Mouse (Mus musculus) forebrain, embryonic 16.5 days (tissue): ENCODE data around the gene Icam2. TPM values are rescaled to one million over a fixed set of nuclear protein-coding genes. Genes with fewer than 3 reads are reported as not detected.

Experiments
- polyA plus RNA-seq: library from polyadenylated mRNA; unstranded; fragments of >200 nt; fragmentation: Nextera tagmentation; extraction: Ambion mirVana; gene quantifications from 2 replicates; pipeline ENCODE4 v1.2.1, GENCODE M21; 2015

The Icam2 gene
- polyA plus RNA-seq, 1 experiment from 2014 or later = 12.6 TPM

Other genes starting within 250 kb of the Icam2 start
- 1.1 and 1.2 TPM in 2 replicates for gene Gm10840, start 227.2 kb downstream of the Icam2 start, polyA plus RNA-seq
- 205 and 209 TPM in 2 replicates for gene Limd2, start 227.2 kb downstream of the Icam2 start, polyA plus RNA-seq
- gene Strada, start 185.9 kb downstream of the Icam2 start, polyA plus RNA-seq = 28.8 and 30.9 TPM in 2 replicates
- 110 TPM in 2 replicates for gene Ccdc47, start 171.7 kb downstream of the Icam2 start, polyA plus RNA-seq
- gene Ddx42, start 171.1 kb downstream of the Icam2 start, polyA plus RNA-seq = 112 and 115 TPM in 2 replicates
- gene Ftsj3, start 132.0 kb downstream of the Icam2 start, polyA plus RNA-seq = 40.7 and 41.8 TPM in 2 replicates
- 270 and 287 TPM in 2 replicates for gene Psmc5, start 131.9 kb downstream of the Icam2 start, polyA plus RNA-seq
- gene Smarcd2, start 115.1 kb downstream of the Icam2 start, polyA plus RNA-seq = 12.4 and 13.7 TPM in 2 replicates
- 0.11 and 0.17 TPM in 2 replicates for gene Tcam1, start 111.4 kb downstream of the Icam2 start, polyA plus RNA-seq
- not detected in 2 replicates for gene Gh, start 86.2 kb downstream of the Icam2 start, polyA plus RNA-seq
- gene Cd79b, start 73.3 kb downstream of the Icam2 start, polyA plus RNA-seq = 0.65 and 0.75 TPM in 2 replicates
- gene Scn4a, start 34.8 kb downstream of the Icam2 start, polyA plus RNA-seq = 0.03 TPM in 1 of 2 replicates, not detected in the other
- not detected in 2 replicates for gene Prr29, start 22.6 kb downstream of the Icam2 start, polyA plus RNA-seq
- 4.9 and 6.0 TPM in 2 replicates for gene Ern1, start 99.8 kb upstream of the Icam2 start, polyA plus RNA-seq
- 16.3 and 20.3 TPM in 2 replicates for gene Tex2, start 225.3 kb upstream of the Icam2 start, polyA plus RNA-seq